Mouse (Mus musculus): ENCODE measurements around the gene G6pc2. TPM values are rescaled to one million over a fixed set of nuclear protein-coding genes. Genes with fewer than 3 reads are reported as not detected.
A peak's percentile ranks its signal among the peaks of the same experiment; 100 is the strongest.

The G6pc2 gene
- total RNA-seq, 2 experiments from 2014 or later = not detected

DNA sequence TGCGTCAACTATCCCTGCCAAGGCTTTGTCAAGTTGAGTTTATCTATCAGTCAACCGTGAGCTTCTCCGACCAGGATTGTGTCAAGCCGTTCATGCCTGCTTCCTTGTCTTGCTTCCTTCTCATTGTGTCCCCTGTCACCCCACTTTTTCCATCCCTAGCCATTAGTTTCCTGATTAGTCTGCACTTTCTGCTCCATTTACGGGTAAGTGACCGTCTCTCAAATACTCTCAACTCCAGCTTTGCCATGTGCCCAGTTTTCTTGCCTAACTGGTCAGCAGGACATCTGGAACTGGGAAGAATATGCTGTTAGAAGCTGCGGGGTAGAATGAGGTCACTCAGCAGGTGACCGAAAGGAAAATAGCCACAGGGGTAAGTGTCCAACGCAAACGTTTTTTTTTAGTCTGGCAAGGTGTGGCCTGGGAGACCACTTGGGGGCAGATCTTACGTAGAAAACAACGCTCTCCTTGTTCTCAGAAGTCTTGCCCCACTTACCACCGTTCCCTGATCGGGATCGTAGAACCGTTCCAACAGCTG, 37.4 kb downstream of the G6pc2 start:
- Histone ChIP-seq H3K27ac (no peak overlapping the region), H3K4me3 (no peak overlapping the region)
- no peak for TF ChIP-seq CTCF (IDR thresholded peaks at IDR 0.05)
- intact Hi-C loops (cut with DNase I) = no loop called here
- DNase-seq (ENCODE audit: extremely low spot score in 1 of 2, low spot score in 2 of 2) = no peak

DNA sequence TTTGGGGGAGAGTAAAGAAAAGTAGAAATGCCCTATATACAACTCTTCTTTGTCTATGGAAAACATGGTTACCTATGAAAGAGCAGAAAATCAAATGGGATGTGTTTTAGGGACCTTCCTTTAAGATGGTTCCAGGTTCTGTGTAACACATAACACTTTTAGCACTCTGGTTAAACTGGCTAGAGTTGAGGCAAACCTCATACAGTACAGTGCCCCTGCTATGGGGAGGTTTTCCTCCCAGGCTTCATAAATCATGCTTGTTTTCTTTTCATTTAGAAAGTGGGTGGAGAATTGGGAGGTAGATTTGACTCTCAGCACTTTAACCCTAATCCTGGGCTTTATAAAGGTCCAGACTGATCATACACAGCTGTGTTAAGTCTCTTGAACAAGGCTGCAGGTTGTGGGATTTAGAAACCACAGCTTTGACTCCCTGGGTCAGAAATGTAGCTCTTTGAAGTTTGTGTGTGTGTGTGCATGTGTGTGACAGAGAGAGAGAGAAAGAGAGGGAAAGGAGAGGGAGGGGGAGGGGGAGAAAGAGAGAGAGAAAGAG, 53.3 kb downstream of the G6pc2 start:
- TF ChIP-seq CTCF (IDR thresholded peaks at IDR 0.05) = no peak
- no peak for DNase-seq (ENCODE audit: extremely low spot score in 1 of 2, low spot score in 2 of 2)
- Histone ChIP-seq H3K4me3 (no peak overlapping the region), H3K27ac (no peak overlapping the region)
- intact Hi-C loops (cut with DNase I) = no loop called here

DNA sequence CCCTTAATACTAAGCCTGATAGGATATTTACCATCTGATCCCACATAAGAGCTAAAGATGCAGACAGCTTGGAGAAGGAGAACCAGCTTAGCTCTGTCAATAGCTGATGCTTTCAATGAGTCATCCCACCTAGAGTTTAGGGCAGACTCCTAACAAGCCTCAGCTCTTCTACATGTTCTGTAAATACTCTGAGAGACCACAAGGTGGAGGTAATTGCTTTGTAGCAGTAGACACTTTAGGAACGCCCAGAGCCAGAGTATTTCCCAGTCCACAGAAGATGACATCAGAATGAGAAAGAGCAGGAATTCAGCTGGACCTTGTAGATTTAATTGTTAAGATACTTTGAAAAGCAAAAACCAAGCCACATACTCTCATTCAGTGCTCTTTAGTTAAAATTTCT, 65.0 kb downstream of the G6pc2 start:
- no peak overlapping the region for H3K27ac ChIP-seq
- H3K4me3 ChIP-seq = no peak overlapping the region
- peak; percentile 56 for TF ChIP-seq CTCF (IDR thresholded peaks at IDR 0.05)
- intact Hi-C loops (cut with DNase I) = loop anchor here (1.0 kb wide), 1 partner anchor 152 kb away; no protein-coding TSS in a partner anchor
- DNase-seq (ENCODE audit: extremely low spot score in 1 of 2, low spot score in 2 of 2) = no peak

Other genes with a start within 250 kb of the G6pc2 start
- gene Nostrin, start 75.3 kb upstream of the G6pc2 start, total RNA-seq (2021) = 1 to 10 TPM; 3.5 to 6.6 TPM
- gene Spc25, start 4.9 kb upstream of the G6pc2 start, total RNA-seq (2021) = 1 to 10 TPM in 1 of 2 experiments, under 1 TPM in 1; 0.61 to 1.4 TPM
- gene Abcb11, start 131.5 kb downstream of the G6pc2 start, total RNA-seq (2021) = not detected
- under 1 TPM in 1 of 2 experiments, not detected in 1; 0.14 TPM for gene Dhrs9, start 169.4 kb downstream of the G6pc2 start, total RNA-seq (2021)